Mouse (Mus musculus): ENCODE measurements around the gene 2300003K06Rik. TPM values are rescaled to one million over a fixed set of nuclear protein-coding genes. Genes with fewer than 3 reads are reported as not detected.
"Not testable (repeated sequence)": the region's sequence is repeated elsewhere in the genome, so short reads cannot be mapped to it uniquely, and the experiment has no call there.

The 2300003K06Rik gene
- polyA plus RNA-seq, 1 experiment from 2014 or later: not detected

GRCm38 (mm10) chr11:99804346-99804745, 33.5 kb downstream of the 2300003K06Rik start, which contains the start of gene Gm11554:
TSS of gene Gm11554 (minus strand) at chr11:99804446.
- not testable (repeated sequence) for H3K4me3 ChIP-seq (replicated peaks); H3K36me3 ChIP-seq; H3K9me3 ChIP-seq (replicated peaks); H3K4me1 ChIP-seq; H3K9ac ChIP-seq (replicated peaks); H3K27me3 ChIP-seq (replicated peaks); H3K27ac ChIP-seq (replicated peaks); H3K4me2 ChIP-seq; ATAC-seq (ENCODE audit: low FRiP score)
- WGBS: no CpG with 5 or more reads among the region's 1 CpGs

GRCm38 (mm10) chr11:99798832-99799231, 39.0 kb downstream of the 2300003K06Rik start, which contains the start of gene Gm11569:
TSS of gene Gm11569 (minus strand) at chr11:99798932.
- H3K4me2 ChIP-seq; ATAC-seq (ENCODE audit: low FRiP score); H3K27me3 ChIP-seq (replicated peaks); H3K9ac ChIP-seq (replicated peaks); H3K9me3 ChIP-seq (replicated peaks); H3K4me3 ChIP-seq (replicated peaks); H3K27ac ChIP-seq (replicated peaks); H3K4me1 ChIP-seq; H3K36me3 ChIP-seq: not testable (repeated sequence)
- no CpG with 5 or more reads among the region's 1 CpGs for WGBS

- no peaks in the 10 kb centered on the region for H3K4me1 ChIP-seq
- ATAC-seq (ENCODE audit: low FRiP score): no peak
- H3K27me3 ChIP-seq (replicated peaks): no peaks in the 10 kb centered on the region
- H3K27ac ChIP-seq (replicated peaks): no peak within 1 kb of the TSS
- 90% methylated on average over 2 of the region's 2 CpGs for WGBS
- H3K9me3 ChIP-seq (replicated peaks): no peaks in the 10 kb centered on the region
- no peak within 1 kb of the TSS for H3K9ac ChIP-seq (replicated peaks)
- no peak within 1 kb of the TSS for H3K4me2 ChIP-seq
- H3K36me3 ChIP-seq: no peaks in the 10 kb centered on the region
- H3K4me3 ChIP-seq (replicated peaks): no peak within 1 kb of the TSS
Measured at GRCm38 (mm10) chr11:99793367-99793766, 44.5 kb downstream of the 2300003K06Rik start, which contains the start of gene Gm11596. TSS of gene Gm11596 (minus strand) at chr11:99793467.

Other genes starting within 250 kb of the 2300003K06Rik start
- not detected in 2 replicates for gene Krtap1-3, start 246.7 kb downstream of the 2300003K06Rik start, polyA plus RNA-seq (2015; fragmentation: Nextera tagmentation; extraction: Ambion mirVana)
- not detected in 2 replicates for gene Krtap9-3, start 240.0 kb downstream of the 2300003K06Rik start, polyA plus RNA-seq (2015; fragmentation: Nextera tagmentation; extraction: Ambion mirVana)
- not detected in 2 replicates for gene Gm11938, start 234.8 kb downstream of the 2300003K06Rik start, polyA plus RNA-seq (2015; fragmentation: Nextera tagmentation; extraction: Ambion mirVana)
- not detected in 2 replicates for gene Gm11937, start 227.9 kb downstream of the 2300003K06Rik start, polyA plus RNA-seq (2015; fragmentation: Nextera tagmentation; extraction: Ambion mirVana)
- not detected in 2 replicates for gene Krtap2-4, start 223.2 kb downstream of the 2300003K06Rik start, polyA plus RNA-seq (2015; fragmentation: Nextera tagmentation; extraction: Ambion mirVana)
- gene Gm11562, start 217.6 kb downstream of the 2300003K06Rik start, polyA plus RNA-seq (2015; fragmentation: Nextera tagmentation; extraction: Ambion mirVana): not detected in 2 replicates
- not detected in 2 replicates for gene Krtap4-1, start 209.8 kb downstream of the 2300003K06Rik start, polyA plus RNA-seq (2015; fragmentation: Nextera tagmentation; extraction: Ambion mirVana)
- gene Krtap4-2, start 203.0 kb downstream of the 2300003K06Rik start, polyA plus RNA-seq (2015; fragmentation: Nextera tagmentation; extraction: Ambion mirVana): not detected in 2 replicates
- not detected in 2 replicates for gene Krtap4-7, start 194.0 kb downstream of the 2300003K06Rik start, polyA plus RNA-seq (2015; fragmentation: Nextera tagmentation; extraction: Ambion mirVana)
- gene Gm11555, start 187.8 kb downstream of the 2300003K06Rik start, polyA plus RNA-seq (2015; fragmentation: Nextera tagmentation; extraction: Ambion mirVana): not detected in 2 replicates
- gene Gm11563, start 179.1 kb downstream of the 2300003K06Rik start, polyA plus RNA-seq (2015; fragmentation: Nextera tagmentation; extraction: Ambion mirVana): not detected in 2 replicates
- gene Krtap4-6, start 172.1 kb downstream of the 2300003K06Rik start, polyA plus RNA-seq (2015; fragmentation: Nextera tagmentation; extraction: Ambion mirVana): not detected in 2 replicates
- not detected in 2 replicates for gene Gm14190, start 147.3 kb downstream of the 2300003K06Rik start, polyA plus RNA-seq (2015; fragmentation: Nextera tagmentation; extraction: Ambion mirVana)
- not detected in 2 replicates for gene Gm14180, start 103.8 kb downstream of the 2300003K06Rik start, polyA plus RNA-seq (2015; fragmentation: Nextera tagmentation; extraction: Ambion mirVana)
- not detected in 2 replicates for gene Gm11595, start 65.2 kb downstream of the 2300003K06Rik start, polyA plus RNA-seq (2015; fragmentation: Nextera tagmentation; extraction: Ambion mirVana)
- not detected in 2 replicates for gene Krtap4-8, start 57.4 kb downstream of the 2300003K06Rik start, polyA plus RNA-seq (2015; fragmentation: Nextera tagmentation; extraction: Ambion mirVana)
- not detected in 2 replicates for gene Krtap4-9, start 52.9 kb downstream of the 2300003K06Rik start, polyA plus RNA-seq (2015; fragmentation: Nextera tagmentation; extraction: Ambion mirVana)
- gene Gm11596, start 44.6 kb downstream of the 2300003K06Rik start, polyA plus RNA-seq (2015; fragmentation: Nextera tagmentation; extraction: Ambion mirVana): not detected in 2 replicates
- gene Gm11569, start 39.1 kb downstream of the 2300003K06Rik start, polyA plus RNA-seq (2015; fragmentation: Nextera tagmentation; extraction: Ambion mirVana): not detected in 2 replicates
- not detected in 2 replicates for gene Gm11554, start 33.6 kb downstream of the 2300003K06Rik start, polyA plus RNA-seq (2015; fragmentation: Nextera tagmentation; extraction: Ambion mirVana)
- not detected in 2 replicates for gene Krtap4-13, start 28.2 kb downstream of the 2300003K06Rik start, polyA plus RNA-seq (2015; fragmentation: Nextera tagmentation; extraction: Ambion mirVana)
- not detected in 2 replicates for gene Gm11564, start 22.4 kb downstream of the 2300003K06Rik start, polyA plus RNA-seq (2015; fragmentation: Nextera tagmentation; extraction: Ambion mirVana)
- not detected in 2 replicates for gene Krtap4-16, start 13.5 kb upstream of the 2300003K06Rik start, polyA plus RNA-seq (2015; fragmentation: Nextera tagmentation; extraction: Ambion mirVana)
- gene Gm11568, start 19.9 kb upstream of the 2300003K06Rik start, polyA plus RNA-seq (2015; fragmentation: Nextera tagmentation; extraction: Ambion mirVana): not detected in 2 replicates
- not detected in 2 replicates for gene Gm11559, start 26.4 kb upstream of the 2300003K06Rik start, polyA plus RNA-seq (2015; fragmentation: Nextera tagmentation; extraction: Ambion mirVana)
- not detected in 2 replicates for gene Krtap9-1, start 35.3 kb upstream of the 2300003K06Rik start, polyA plus RNA-seq (2015; fragmentation: Nextera tagmentation; extraction: Ambion mirVana)
- not detected in 2 replicates for gene Gm11567, start 41.1 kb upstream of the 2300003K06Rik start, polyA plus RNA-seq (2015; fragmentation: Nextera tagmentation; extraction: Ambion mirVana)
- gene Krtap31-1, start 69.9 kb upstream of the 2300003K06Rik start, polyA plus RNA-seq (2015; fragmentation: Nextera tagmentation; extraction: Ambion mirVana): not detected in 2 replicates
- not detected in 2 replicates for gene Gm11565, start 76.7 kb upstream of the 2300003K06Rik start, polyA plus RNA-seq (2015; fragmentation: Nextera tagmentation; extraction: Ambion mirVana)
- gene Krtap31-2, start 98.2 kb upstream of the 2300003K06Rik start, polyA plus RNA-seq (2015; fragmentation: Nextera tagmentation; extraction: Ambion mirVana): not detected in 2 replicates
- not detected in 2 replicates for gene Krtap9-5, start 110.4 kb upstream of the 2300003K06Rik start, polyA plus RNA-seq (2015; fragmentation: Nextera tagmentation; extraction: Ambion mirVana)
- gene Krtap29-1, start 141.0 kb upstream of the 2300003K06Rik start, polyA plus RNA-seq (2015; fragmentation: Nextera tagmentation; extraction: Ambion mirVana): not detected in 2 replicates
- 0.13 and 0.23 TPM in 2 replicates for gene Krtap16-1, start 148.5 kb upstream of the 2300003K06Rik start, polyA plus RNA-seq (2015; fragmentation: Nextera tagmentation; extraction: Ambion mirVana)
- gene Krtap17-1, start 155.9 kb upstream of the 2300003K06Rik start, polyA plus RNA-seq (2015; fragmentation: Nextera tagmentation; extraction: Ambion mirVana): 0.69 and 1.00 TPM in 2 replicates
- not detected in 2 replicates for gene Krt33a, start 178.1 kb upstream of the 2300003K06Rik start, polyA plus RNA-seq (2015; fragmentation: Nextera tagmentation; extraction: Ambion mirVana)
- 0.11 TPM in 1 of 2 replicates, not detected in the other for gene Krt33b, start 191.8 kb upstream of the 2300003K06Rik start, polyA plus RNA-seq (2015; fragmentation: Nextera tagmentation; extraction: Ambion mirVana)
- not detected in 2 replicates for gene Krt34, start 203.5 kb upstream of the 2300003K06Rik start, polyA plus RNA-seq (2015; fragmentation: Nextera tagmentation; extraction: Ambion mirVana)
- not detected in 2 replicates for gene Krt31, start 212.5 kb upstream of the 2300003K06Rik start, polyA plus RNA-seq (2015; fragmentation: Nextera tagmentation; extraction: Ambion mirVana)

Measured in neural tube, embryonic 15.5 days (tissue).